Mouse (Mus musculus): ENCODE data around the gene Plpp6. TPM values are rescaled to one million over a fixed set of nuclear protein-coding genes. Genes with fewer than 3 reads are reported as not detected.
"Not testable (repeated sequence)": the region's sequence is repeated elsewhere in the genome, so short reads cannot be mapped to it uniquely, and the experiment has no call there.

Gene Plpp6
- polyA plus RNA-seq, 1 experiment from 2014 or later = 8.9 TPM

DNA sequence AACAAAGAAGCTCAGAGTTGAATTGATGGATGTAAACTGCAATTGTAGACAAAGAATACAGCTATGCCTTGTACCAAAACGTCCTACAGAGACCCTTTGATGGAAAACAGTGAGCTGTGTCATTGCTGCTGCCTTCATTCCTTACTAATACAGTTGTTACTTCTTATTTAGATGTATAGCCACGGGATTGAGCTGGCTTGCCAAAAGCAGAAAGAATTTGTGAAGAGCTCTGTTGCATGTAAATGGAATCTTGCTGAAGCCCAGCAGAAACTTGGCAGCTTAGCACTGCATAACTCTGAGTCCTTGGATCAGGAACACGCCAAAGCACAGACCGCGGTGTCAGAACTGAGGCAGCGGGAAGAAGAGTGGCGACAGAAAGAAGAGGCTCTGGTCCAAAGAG lies 31.1 kb downstream of the Plpp6 start:
- H3K4me3 ChIP-seq (ENCODE audit: low read length) = no peak overlapping the region
- no peak for ATAC-seq
- H3K27ac ChIP-seq (ENCODE audit: low read length) = no peak overlapping the region
- 74% methylated on average over 7 of the region's 7 CpGs for WGBS
- no peaks in the 10 kb centered on the region for H3K27me3 ChIP-seq (replicated peaks; ENCODE audit: control insufficient read depth, insufficient read depth, low read length)
- peaks cover 7% of the 10 kb centered on the region for H3K4me1 ChIP-seq (ENCODE audit: control insufficient read depth, insufficient read depth, low read length)
- H3K36me3 ChIP-seq (ENCODE audit: control insufficient read depth, insufficient read depth, low read length) = peaks cover 5% of the 10 kb centered on the region; the same call in 1 of the 2 replicates
- no peak overlapping the region for H3K4me2 ChIP-seq (ENCODE audit: low read depth, low read length)
- H3K9ac ChIP-seq (ENCODE audit: low read depth, low read length) = no peak overlapping the region
- H3K9me3 ChIP-seq (ENCODE audit: control insufficient read depth, low read length) = no peaks in the 10 kb centered on the region

DNA sequence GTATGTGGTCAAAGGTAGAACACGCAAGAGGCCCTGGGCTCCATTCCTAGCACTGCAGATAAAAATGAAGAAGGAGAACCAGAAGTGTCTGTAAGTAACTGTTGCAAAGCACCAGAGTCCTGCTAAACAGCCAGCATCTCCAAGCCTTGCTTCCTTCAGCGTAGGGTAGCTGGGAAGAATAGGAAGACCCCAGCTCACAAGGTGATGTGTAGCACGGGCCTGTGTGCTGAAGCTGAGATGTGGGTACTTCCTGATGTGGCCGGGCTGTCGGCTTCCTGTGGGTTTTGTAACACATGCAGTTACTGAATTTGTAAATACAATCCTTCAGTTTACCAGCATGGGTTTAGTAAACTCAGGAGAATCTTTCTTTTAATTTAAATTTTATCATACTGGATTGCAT lies 31.6 kb downstream of the Plpp6 start:
- no peaks in the 10 kb centered on the region for H3K9me3 ChIP-seq (ENCODE audit: control insufficient read depth, low read length)
- H3K4me1 ChIP-seq (ENCODE audit: control insufficient read depth, insufficient read depth, low read length) = peaks cover 7% of the 10 kb centered on the region
- no peak overlapping the region for H3K4me2 ChIP-seq (ENCODE audit: low read depth, low read length)
- 92% methylated on average over 5 of the region's 5 CpGs for WGBS
- no peak overlapping the region for H3K9ac ChIP-seq (ENCODE audit: low read depth, low read length)
- no peak overlapping the region for H3K4me3 ChIP-seq (ENCODE audit: low read length)
- H3K27ac ChIP-seq (ENCODE audit: low read length) = no peak overlapping the region
- no peak for ATAC-seq
- H3K27me3 ChIP-seq (replicated peaks; ENCODE audit: control insufficient read depth, insufficient read depth, low read length) = no peaks in the 10 kb centered on the region
- H3K36me3 ChIP-seq (ENCODE audit: control insufficient read depth, insufficient read depth, low read length) = peaks cover 5% of the 10 kb centered on the region; the same call in 1 of the 2 replicates

DNA sequence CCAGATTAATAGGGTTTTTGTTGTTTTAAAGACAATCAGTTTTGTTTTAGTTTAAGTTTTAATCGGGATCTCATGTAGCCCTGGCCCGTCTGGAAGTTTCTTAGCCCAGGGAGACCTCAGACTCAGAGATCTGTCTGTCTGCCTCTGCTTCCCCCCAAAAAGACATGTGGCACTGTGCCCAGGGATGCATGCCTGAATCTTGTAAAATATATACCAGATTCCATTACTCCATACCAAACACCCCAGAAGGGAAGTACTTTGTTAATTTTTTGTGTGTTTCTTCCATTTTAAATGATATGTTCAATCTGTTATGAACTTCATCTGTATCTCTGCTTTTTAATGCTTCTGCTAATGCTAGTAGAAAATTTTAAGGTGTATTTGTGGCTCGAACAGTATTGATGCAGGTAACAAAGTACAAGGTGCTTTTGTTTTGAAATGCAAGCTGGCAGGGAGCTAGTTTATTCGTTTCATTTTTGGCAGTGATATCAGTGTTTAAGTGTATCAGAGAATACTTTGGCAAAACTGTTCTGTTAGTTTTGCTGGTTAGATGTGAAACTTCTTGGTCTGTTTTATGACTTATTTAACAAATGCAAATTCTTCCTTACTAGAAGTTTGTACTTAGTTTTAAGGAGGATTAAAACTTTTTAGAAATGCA lies 34.4 kb downstream of the Plpp6 start:
- Histone ChIP-seq H3K4me1 (ENCODE audit: control insufficient read depth, insufficient read depth, low read length) (no peaks in the 10 kb centered on the region), H3K27ac (ENCODE audit: low read length) (no peak overlapping the region), H3K9ac (ENCODE audit: low read depth, low read length) (no peak overlapping the region), H3K4me3 (ENCODE audit: low read length) (no peak overlapping the region), H3K4me2 (ENCODE audit: low read depth, low read length) (no peak overlapping the region), H3K36me3 (ENCODE audit: control insufficient read depth, insufficient read depth, low read length) (peaks cover 9% of the 10 kb centered on the region; the same call in 1 of the 2 replicates), H3K27me3 (replicated peaks; ENCODE audit: control insufficient read depth, insufficient read depth, low read length) (no peaks in the 10 kb centered on the region), H3K9me3 (ENCODE audit: control insufficient read depth, low read length) (no peaks in the 10 kb centered on the region)
- ATAC-seq = no peak
- WGBS = 76% methylated on average over 4 of the region's 4 CpGs

DNA sequence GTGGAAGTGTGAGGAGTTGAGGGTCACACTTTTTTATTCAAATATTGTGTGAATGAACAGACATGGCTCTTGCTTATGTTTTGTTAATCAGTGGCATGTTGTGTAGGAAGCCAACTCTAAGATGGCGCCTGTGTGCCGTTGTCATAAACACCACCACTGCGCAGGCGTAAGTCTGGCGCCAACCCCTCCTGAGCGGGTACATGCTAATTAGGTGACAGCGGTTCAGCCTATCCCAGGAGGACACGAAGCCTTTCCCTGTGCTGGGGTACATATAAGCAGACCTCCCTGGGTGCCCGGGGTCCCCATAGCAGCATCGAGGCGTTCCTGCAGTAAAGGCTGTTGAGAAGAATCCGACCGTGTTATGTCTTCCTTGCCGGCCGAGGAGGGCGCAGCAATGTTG lies 36.6 kb downstream of the Plpp6 start:
- not testable (repeated sequence) for ATAC-seq; H3K4me3 ChIP-seq (ENCODE audit: low read length); H3K27ac ChIP-seq (ENCODE audit: low read length); H3K4me2 ChIP-seq (ENCODE audit: low read depth, low read length); H3K9ac ChIP-seq (ENCODE audit: low read depth, low read length); H3K9me3 ChIP-seq (ENCODE audit: control insufficient read depth, low read length); H3K27me3 ChIP-seq (replicated peaks; ENCODE audit: control insufficient read depth, insufficient read depth, low read length); H3K36me3 ChIP-seq (ENCODE audit: control insufficient read depth, insufficient read depth, low read length); H3K4me1 ChIP-seq (ENCODE audit: control insufficient read depth, insufficient read depth, low read length)
- WGBS = 96% methylated on average over 16 of the region's 16 CpGs

DNA sequence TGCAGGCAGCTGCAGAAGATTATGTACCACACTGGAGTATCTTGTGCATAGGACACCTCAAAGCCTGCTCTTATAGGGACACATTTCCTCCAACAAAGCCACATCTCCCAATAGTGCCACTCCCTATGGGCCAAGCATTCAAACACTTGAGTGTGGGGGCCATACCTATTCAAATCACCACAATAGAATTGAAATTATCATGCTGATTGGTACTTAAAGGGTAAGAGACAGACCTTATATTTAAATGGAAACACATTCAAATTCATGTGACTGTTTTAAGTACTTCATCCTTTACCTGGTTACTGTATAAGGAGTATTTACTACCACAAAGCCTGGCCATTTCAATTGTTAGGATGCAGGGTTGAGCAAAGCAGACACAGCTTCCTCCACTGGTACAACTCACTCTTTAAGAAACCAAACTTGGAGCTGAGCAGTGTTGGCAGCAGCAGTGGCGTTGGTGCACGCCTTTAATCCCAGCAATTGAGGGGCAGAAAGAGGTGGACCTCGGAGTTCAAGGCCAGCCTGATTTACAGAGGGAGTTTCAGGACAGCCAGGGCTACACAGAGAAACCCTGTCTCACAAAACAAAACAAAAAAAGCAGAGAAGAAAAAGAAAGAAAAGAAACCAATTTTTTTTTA lies 44.4 kb downstream of the Plpp6 start:
- H3K36me3 ChIP-seq (ENCODE audit: control insufficient read depth, insufficient read depth, low read length) = 0 out of 2 replicates have a peak, but pooled peaks cover 9% of the 10 kb centered on the region
- no peak for ATAC-seq
- WGBS = 66% methylated on average over 3 of the region's 3 CpGs
- no peak overlapping the region for H3K4me3 ChIP-seq (ENCODE audit: low read length)
- no peak overlapping the region for H3K4me2 ChIP-seq (ENCODE audit: low read depth, low read length)
- H3K4me1 ChIP-seq (ENCODE audit: control insufficient read depth, insufficient read depth, low read length) = no peaks in the 10 kb centered on the region
- H3K27ac ChIP-seq (ENCODE audit: low read length) = no peak overlapping the region
- H3K27me3 ChIP-seq (replicated peaks; ENCODE audit: control insufficient read depth, insufficient read depth, low read length) = no peaks in the 10 kb centered on the region
- H3K9me3 ChIP-seq (ENCODE audit: control insufficient read depth, low read length) = no peaks in the 10 kb centered on the region
- no peak overlapping the region for H3K9ac ChIP-seq (ENCODE audit: low read depth, low read length)

DNA sequence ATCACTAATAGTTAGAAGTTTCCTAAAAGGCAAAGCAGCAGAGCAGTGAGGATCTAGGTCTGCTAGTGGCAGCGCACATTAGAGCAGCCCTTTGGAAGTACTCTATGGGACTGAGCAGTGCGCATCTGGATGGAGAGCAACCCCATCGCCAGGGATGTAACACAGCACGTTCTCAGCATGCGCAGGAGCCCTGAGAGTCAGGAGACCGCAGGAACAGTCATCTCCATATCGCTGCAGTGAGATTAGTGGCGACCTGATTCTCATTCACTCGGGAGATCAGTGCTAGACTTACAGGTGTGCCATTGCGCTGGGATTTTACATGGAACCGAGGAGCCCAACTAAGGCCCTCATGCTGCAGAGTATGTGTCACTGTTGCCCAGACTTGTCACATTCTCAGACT lies 45.3 kb downstream of the Plpp6 start:
- H3K4me2 ChIP-seq (ENCODE audit: low read depth, low read length) = no peak overlapping the region
- H3K9me3 ChIP-seq (ENCODE audit: control insufficient read depth, low read length) = no peaks in the 10 kb centered on the region
- no peak overlapping the region for H3K9ac ChIP-seq (ENCODE audit: low read depth, low read length)
- H3K4me3 ChIP-seq (ENCODE audit: low read length) = no peak overlapping the region
- no peaks in the 10 kb centered on the region for H3K27me3 ChIP-seq (replicated peaks; ENCODE audit: control insufficient read depth, insufficient read depth, low read length)
- no peaks in the 10 kb centered on the region for H3K4me1 ChIP-seq (ENCODE audit: control insufficient read depth, insufficient read depth, low read length)
- H3K36me3 ChIP-seq (ENCODE audit: control insufficient read depth, insufficient read depth, low read length) = 0 out of 2 replicates have a peak, but pooled peaks cover 9% of the 10 kb centered on the region
- no peak overlapping the region for H3K27ac ChIP-seq (ENCODE audit: low read length)
- ATAC-seq = no peak
- WGBS = 96% methylated on average over 11 of the region's 11 CpGs

DNA sequence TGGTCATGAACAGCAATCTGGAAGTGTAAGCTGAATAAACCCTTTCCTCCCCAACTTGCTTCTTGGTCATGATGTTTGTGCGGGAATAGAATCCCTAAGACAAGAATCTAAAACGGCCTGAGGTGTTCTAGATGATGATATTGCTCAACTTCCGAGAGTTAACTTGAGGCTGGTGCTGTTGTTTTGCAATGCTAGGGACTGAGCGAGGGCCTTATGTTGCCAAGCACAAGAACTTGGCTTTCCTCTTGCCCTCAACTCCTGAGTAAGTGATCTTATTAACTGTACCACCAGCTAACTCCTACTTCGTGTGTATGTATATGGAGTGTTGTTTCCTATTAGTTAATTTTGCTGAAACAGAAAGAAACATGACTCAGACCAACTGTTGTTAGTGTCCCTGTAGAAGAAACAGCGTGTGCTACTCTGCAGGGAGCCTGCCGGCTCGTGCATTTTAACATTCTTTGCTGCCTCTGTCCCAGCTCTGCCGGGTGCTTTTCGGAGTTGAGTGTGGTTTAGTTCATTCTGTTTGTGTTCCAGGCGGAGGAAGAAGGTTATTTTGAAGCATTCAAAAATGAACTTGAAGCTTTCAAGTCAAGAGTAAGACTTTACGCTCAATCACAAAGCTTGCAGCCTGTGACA lies 47.7 kb downstream of the Plpp6 start:
- 0 out of 2 replicates have a peak, but pooled peaks cover 7% of the 10 kb centered on the region for H3K36me3 ChIP-seq (ENCODE audit: control insufficient read depth, insufficient read depth, low read length)
- H3K4me3 ChIP-seq (ENCODE audit: low read length) = no peak overlapping the region
- H3K27ac ChIP-seq (ENCODE audit: low read length) = no peak overlapping the region
- no peaks in the 10 kb centered on the region for H3K9me3 ChIP-seq (ENCODE audit: control insufficient read depth, low read length)
- WGBS = 86% methylated on average over 12 of the region's 12 CpGs
- no peak overlapping the region for H3K4me2 ChIP-seq (ENCODE audit: low read depth, low read length)
- no peak overlapping the region for H3K9ac ChIP-seq (ENCODE audit: low read depth, low read length)
- H3K27me3 ChIP-seq (replicated peaks; ENCODE audit: control insufficient read depth, insufficient read depth, low read length) = no peaks in the 10 kb centered on the region
- H3K4me1 ChIP-seq (ENCODE audit: control insufficient read depth, insufficient read depth, low read length) = no peaks in the 10 kb centered on the region
- ATAC-seq = no peak

DNA sequence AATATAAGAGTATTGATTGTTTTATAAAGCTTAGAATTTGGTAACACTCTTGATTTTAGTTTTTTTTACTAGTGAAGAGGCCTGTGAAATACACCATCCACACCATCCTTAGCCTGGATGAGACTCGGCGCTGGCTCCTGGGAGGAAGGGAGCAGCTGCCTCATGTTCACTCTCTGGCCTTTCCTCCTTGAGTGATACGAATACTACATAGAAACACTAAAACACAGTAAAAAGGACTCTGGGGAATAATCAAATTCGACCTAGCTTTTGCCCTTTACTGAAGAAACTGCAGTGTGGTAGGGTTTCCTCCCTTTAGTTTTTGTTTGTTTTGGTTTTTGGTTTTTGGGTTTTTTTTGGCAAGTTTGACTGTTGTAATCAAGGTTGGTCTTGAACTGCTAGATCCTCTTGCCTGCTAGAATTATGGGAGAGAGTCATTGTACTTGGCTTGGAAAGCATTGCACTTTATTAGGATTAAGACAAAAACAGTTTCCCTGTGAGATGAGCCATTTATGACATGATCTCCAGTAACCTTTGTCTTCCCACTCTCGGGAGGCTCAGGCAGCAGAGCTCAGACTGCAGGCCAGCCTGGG lies 50.8 kb downstream of the Plpp6 start:
- WGBS = 71% methylated on average over 5 of the region's 5 CpGs
- Histone ChIP-seq H3K27me3 (replicated peaks; ENCODE audit: control insufficient read depth, insufficient read depth, low read length) (no peaks in the 10 kb centered on the region), H3K4me1 (ENCODE audit: control insufficient read depth, insufficient read depth, low read length) (no peaks in the 10 kb centered on the region), H3K9me3 (ENCODE audit: control insufficient read depth, low read length) (no peaks in the 10 kb centered on the region), H3K36me3 (ENCODE audit: control insufficient read depth, insufficient read depth, low read length) (no peaks in the 10 kb centered on the region; the same call in 1 of the 2 replicates), H3K4me3 (ENCODE audit: low read length) (no peak overlapping the region), H3K9ac (ENCODE audit: low read depth, low read length) (no peak overlapping the region), H3K27ac (ENCODE audit: low read length) (no peak overlapping the region), H3K4me2 (ENCODE audit: low read depth, low read length) (no peak overlapping the region)
- no peak for ATAC-seq

DNA sequence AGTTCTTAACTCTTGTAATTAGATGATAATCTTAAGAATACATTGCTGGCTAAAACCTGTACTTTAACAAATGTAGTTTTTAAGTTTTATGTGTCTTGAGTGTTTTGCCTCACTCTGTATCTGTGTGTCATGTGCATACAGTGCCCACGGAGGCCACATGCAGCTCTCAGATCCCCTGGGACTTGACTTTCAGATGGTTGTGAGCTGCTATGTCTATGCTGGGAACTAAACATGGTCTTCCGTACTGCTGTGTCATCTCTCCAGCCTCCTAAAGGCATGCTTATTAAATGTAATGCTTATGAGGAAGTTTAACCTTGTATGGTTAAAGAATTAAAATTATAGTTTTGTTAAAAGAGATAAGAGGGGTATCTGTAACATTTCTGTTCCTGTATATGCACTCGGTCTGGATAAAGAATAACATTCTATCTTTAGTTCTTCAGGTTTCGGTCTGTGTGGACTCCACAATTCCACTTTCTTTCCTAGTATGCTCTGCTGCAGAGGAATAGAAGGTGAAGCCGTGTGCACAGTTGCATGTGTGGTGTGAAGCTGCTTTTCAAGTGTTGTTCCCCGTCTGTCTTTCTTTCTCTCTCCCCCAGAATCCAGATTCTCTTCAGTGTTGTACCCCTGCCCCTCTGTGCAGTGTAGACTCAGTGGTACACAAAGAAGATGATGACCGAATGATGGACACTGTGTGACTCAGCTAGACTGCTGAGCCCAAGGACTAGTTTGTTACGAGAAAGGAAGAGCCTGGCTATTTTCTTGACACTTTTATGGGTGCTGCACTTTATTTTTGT lies 51.9 kb downstream of the Plpp6 start:
- ATAC-seq = no peak
- Histone ChIP-seq H3K27me3 (replicated peaks; ENCODE audit: control insufficient read depth, insufficient read depth, low read length) (no peaks in the 10 kb centered on the region), H3K4me2 (ENCODE audit: low read depth, low read length) (no peak overlapping the region), H3K4me1 (ENCODE audit: control insufficient read depth, insufficient read depth, low read length) (no peaks in the 10 kb centered on the region), H3K9ac (ENCODE audit: low read depth, low read length) (no peak overlapping the region), H3K9me3 (ENCODE audit: control insufficient read depth, low read length) (no peaks in the 10 kb centered on the region), H3K27ac (ENCODE audit: low read length) (no peak overlapping the region), H3K4me3 (ENCODE audit: low read length) (no peak overlapping the region), H3K36me3 (ENCODE audit: control insufficient read depth, insufficient read depth, low read length) (peaks cover 4% of the 10 kb centered on the region; the same call in 1 of the 2 replicates)
- WGBS = 78% methylated on average over 8 of the region's 8 CpGs
